Mouse (Mus musculus) left cerebral cortex, adult 2 months (tissue): ENCODE data around the gene Zcwpw1. TPM values are rescaled to one million over a fixed set of nuclear protein-coding genes. Genes with fewer than 3 reads are reported as not detected.
A peak's percentile ranks its signal among the peaks of the same experiment; 100 is the strongest.

Source experiments
- DNase-seq, 2 experiments: peaks; one replicate each; pipeline ENCODE4 v3.0.0; 2021 to 2022; ENCODE audit warnings: low spot score in 2 of 2, mixed read lengths in 1 of 2; ENCODE audit errors: extremely low spot score in 1 of 2
- H3K27ac ChIP-seq: fragments of 200-600 bp; 2 replicates; pipeline ENCODE4 v1.8.1; 2022
- H3K4me3 ChIP-seq: fragments of 200-600 bp; 2 replicates; pipeline ENCODE4 v1.8.1; 2022
- CTCF ChIP-seq: fragments of 200-600 bp; IDR thresholded peaks from 2 replicates; pipeline ENCODE4 v1.8.1; 2022; ENCODE audit warnings: antibody characterized with exemption, mild to moderate bottlenecking, moderate library complexity
- intact Hi-C: fragments of 180-260 bp; cut with DNase I; formaldehyde crosslinking; loops from one replicate; pipeline ENCODE4 v1.15.1; 2025
- total RNA-seq, 2 experiments: library from RNA; stranded (reverse); gene quantifications; 2 replicates each; pipeline ENCODE4 v1.2.3; 2021

Zcwpw1 gene
- total RNA-seq, 2 experiments from 2014 or later = 5.7 to 8.2 TPM

GRCm38 (mm10) chr5:137777267-137777845, 10.2 kb upstream of the Zcwpw1 start:
- no peak for TF ChIP-seq CTCF
- Histone ChIP-seq H3K4me3 (no peak overlapping the region), H3K27ac (no peak overlapping the region)
- intact Hi-C loops = loop anchor here (5.0 kb wide), 1 partner anchor 440 kb away; no protein-coding TSS in a partner anchor
- DNase-seq = peak in 1 of 2 experiments; percentile 5

- DNase-seq = peak; percentile 97
- H3K4me3 ChIP-seq = peak within 1 kb of the TSS; percentile 84
- intact Hi-C loops = loop anchor here (5.0 kb wide), 1 partner anchor 441 kb away; no protein-coding TSS in a partner anchor
- H3K27ac ChIP-seq = peak within 1 kb of the TSS; percentile 92
- no peak for TF ChIP-seq CTCF
Observed at GRCm38 (mm10) chr5:137778635-137779034, 9.0 kb upstream of the Zcwpw1 start, which contains the start of gene Ppp1r35. Gene Ppp1r35 (plus strand): TSS chr5:137778849.

DNA sequence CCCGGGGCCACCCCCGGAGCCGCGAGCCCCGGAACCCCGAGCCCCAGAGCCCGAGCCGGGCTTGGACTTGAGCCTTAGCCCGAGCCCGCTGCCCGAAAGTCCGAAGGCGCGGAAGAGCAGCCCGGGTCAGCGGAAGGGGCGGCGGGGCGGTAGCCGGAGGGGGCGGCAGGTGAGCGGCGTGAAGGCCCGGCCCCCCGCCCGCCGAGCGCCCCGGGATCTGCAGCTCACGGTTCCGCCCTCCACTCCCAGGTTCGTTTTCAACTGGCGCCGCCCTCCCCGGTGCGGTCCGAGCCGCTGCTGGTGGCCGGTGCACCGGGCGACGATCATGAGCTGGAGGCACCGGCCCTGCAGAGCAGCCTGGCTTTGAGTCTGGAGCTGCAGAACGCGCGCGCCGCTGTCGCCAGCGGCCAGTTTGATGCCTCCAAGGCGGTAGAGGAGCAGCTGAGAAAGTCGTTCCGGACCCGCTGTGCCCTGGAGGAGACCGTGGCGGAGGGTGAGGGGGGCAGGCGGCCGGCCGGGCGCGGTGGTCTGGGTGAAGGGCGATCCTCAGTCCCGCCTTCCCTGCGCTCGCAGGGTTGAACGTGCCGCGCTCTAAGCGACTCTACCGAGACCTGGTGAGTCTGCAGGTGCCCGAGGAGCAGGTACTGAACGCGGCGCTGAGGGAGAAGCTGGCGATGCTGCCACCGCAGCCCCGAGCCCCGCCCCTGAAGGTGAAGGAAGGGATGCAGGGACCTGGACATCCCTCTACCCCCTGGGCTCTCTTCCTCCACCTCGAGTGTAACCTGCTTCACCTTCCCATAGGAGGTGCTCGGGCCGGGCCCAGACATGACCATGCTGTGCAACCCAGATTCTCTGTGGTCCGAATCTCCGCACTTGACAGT, 8.3 kb upstream of the Zcwpw1 start:
- H3K27ac ChIP-seq = peak overlapping the region; percentile 92
- intact Hi-C loops = loop anchor here (5.0 kb wide), 1 partner anchor 442 kb away; no protein-coding TSS in a partner anchor
- no peak for TF ChIP-seq CTCF
- peak; percentile 36 to 50 for DNase-seq
- peak overlapping the region; percentile 84 for H3K4me3 ChIP-seq

- Histone ChIP-seq H3K4me3 (no peak overlapping the region), H3K27ac (no peak overlapping the region)
- TF ChIP-seq CTCF = no peak
- no peak for DNase-seq
- intact Hi-C loops = loop anchor here (10.0 kb wide), 1 partner anchor 333 kb away; the partner anchor contains the start of gene Zscan21
Observed at GRCm38 (mm10) chr5:137781661-137782060, 5.9 kb upstream of the Zcwpw1 start.

GRCm38 (mm10) chr5:137782776-137783522, 4.6 kb upstream of the Zcwpw1 start:
- TF ChIP-seq CTCF = no peak
- peak overlapping the region; percentile 92; the same call in 1 of the 2 replicates for H3K4me3 ChIP-seq
- intact Hi-C loops = loop anchor here (10.0 kb wide), 1 partner anchor 332 kb away; the partner anchor contains the start of gene Zscan21
- no peak for DNase-seq
- no peak overlapping the region for H3K27ac ChIP-seq

GRCm38 (mm10) chr5:137783901-137784540, 3.6 kb upstream of the Zcwpw1 start:
- TF ChIP-seq CTCF = no peak
- Histone ChIP-seq H3K4me3 (peak overlapping the region; percentile 92), H3K27ac (no peak overlapping the region)
- intact Hi-C loops = loop anchor here (10.0 kb wide), 1 partner anchor 331 kb away; the partner anchor contains the start of gene Zscan21
- no peak for DNase-seq

DNA sequence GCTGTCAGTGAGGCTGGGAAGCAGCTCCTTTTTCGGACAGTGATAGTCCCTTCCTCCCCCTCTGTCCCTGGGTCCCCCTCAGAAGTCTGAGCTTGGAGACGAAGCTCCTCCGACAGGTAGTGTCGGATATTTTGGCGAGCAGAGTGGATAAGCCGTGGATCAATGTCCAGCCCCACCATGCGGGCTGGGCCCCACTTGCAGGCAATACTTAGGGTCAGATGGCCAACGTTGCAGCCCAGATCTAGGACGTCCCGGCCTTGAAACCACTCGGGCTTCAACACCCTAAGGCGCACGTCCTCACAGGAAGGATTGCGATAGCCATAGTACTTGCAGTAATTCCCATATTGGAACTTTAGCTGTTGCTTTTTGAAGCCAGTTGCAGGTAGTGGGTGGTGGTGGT, 3.1 kb upstream of the Zcwpw1 start:
- no peak for DNase-seq
- intact Hi-C loops = loop anchor here (10.0 kb wide), 1 partner anchor 330 kb away; the partner anchor contains the start of gene Zscan21
- Histone ChIP-seq H3K27ac (peak overlapping the region; percentile 96; the same call in 1 of the 2 replicates), H3K4me3 (peak overlapping the region; percentile 92)
- TF ChIP-seq CTCF = no peak

DNA sequence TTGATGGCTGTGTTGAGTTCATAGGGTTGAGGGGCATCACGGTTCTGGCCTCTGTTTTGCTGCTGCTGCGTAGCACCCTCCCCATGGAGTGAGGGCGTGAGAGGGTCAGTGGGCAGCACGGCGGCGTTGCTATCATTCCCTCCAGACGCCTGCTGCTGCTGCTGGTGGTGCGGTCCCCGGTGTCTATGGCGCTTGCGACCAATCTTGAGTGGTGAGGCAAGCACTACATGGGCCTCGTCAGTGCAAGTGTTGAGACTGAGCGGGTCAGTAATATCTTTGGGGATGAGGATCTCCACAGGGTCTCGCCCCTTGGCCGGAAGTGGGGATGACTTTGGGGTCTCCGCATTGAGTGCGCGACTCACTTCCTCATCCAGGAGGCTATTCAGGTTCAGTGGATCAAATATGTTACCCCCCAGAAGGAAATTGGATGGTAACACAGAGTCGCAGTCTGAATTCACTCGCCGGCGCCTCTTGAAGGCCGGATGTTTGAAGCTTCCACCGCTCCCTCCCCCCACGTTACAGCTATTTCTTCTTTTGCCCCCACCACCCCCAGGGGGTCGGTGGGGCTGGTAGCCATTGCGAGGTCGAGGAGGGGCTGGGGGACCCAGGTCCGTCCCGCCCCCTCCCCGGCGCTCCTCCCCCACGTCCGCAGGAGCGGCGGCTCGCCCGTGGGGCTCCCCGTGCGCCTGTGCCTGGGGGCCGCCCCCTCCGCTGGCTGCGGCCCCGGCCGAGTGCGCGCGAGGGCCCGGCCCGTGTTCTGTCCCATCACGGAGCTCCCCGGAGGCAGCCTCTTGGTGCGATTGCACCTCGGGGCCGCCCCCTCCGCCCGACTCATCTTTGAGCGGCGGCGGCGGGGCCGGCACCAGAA, 2.2 kb upstream of the Zcwpw1 start:
- peak overlapping the region; percentile 96 for H3K27ac ChIP-seq
- TF ChIP-seq CTCF = no peak
- peak overlapping the region; percentile 92 for H3K4me3 ChIP-seq
- intact Hi-C loops = loop anchor here (5.0 to 10.0 kb wide), 2 partner anchors 329 to 372 kb away; partner anchors contain the start of genes Zfp113 and Zscan21
- peak in 1 of 2 experiments; percentile 51 for DNase-seq

DNA sequence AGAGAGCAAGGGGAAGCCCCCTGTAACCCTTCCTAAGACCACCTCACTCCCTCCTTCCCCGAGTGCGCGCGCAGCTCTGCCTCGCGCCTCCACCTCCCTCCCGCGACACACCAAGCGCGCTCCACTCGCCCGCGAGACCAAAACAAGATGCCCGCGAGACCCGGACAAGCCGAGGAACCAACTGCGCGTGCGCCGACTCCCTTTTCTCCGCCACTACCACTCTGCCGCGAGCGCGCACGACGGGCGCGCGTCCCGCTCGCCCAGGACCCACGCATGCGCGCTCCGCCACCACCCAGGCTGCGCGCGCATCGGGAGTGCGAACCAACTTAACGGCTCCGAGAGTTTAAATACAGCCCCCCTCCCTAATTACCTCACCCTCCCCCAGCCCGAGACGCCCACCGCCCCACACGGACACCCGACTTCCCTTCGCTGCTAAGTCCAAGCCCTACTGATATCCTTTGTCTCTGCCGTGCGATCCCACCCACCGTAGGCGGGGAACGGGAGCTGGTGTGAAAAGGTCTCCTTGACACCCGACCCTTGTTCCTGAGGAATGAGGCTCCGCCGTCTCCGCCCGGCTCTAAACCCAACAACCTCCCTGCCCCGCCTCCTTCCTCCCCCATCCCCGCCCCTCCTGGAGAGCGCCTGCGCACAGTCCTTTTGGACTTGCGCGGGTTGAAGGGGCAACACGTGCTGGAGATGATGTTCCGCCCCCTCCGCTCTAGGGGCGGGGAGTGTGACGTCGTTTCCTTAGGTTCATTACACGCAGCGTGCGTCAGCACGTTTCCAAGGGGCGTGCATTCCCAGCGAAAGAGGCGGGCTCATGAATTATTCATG, 1.3 kb upstream of the Zcwpw1 start:
- DNase-seq = peak; percentile 99
- no peak for TF ChIP-seq CTCF
- Histone ChIP-seq H3K4me3 (peak overlapping the region; percentile 92), H3K27ac (peak overlapping the region; percentile 98)
- intact Hi-C loops = loop anchor here (5.0 to 10.0 kb wide), 2 partner anchors 328 to 371 kb away; partner anchors contain the start of genes Zfp113 and Zscan21
